8 mouse cellular contexts compared by ENCODE assay signal in the genomic region with DNA sequence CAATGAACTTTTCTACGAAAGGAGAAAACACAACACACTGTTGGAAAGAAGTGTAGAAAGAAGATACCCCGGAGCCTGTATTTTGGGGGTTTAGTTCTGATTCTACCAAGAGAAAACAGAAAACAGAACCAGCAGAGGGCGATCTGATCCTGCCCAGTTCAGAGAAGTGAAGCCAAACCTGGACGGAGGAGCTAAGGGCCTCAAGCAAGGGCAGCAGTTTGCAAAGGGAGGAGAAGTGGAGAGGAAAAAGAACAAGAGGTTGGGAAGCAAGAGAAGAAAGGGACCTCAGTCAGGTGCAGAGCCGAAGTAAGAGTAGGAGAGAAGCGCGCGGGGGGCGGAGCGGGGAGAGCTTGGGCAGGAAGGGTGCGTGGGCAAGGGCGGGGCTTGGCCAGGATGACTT. TPM values are rescaled to one million over a fixed set of nuclear protein-coding genes. Genes with fewer than 3 reads are reported as not detected.
DNase-seq lines count a peak whose midpoint lies in the region; ATAC-seq and TF ChIP-seq lines count a peak whose summit lies in the region.

No protein-coding gene starts in this region.

- TF ChIP-seq EP300 in heart, adult 2 months (IDR thresholded peaks at IDR 0.05; ENCODE audit: insufficient read depth, low read depth, low read length): no peak

- DNase-seq in heart, adult 2 months: no peak
- no peak for DNase-seq in heart, postnatal 25 days (ENCODE audit: low spot score)
- peak; percentile 41 to 62 for DNase-seq in CD8-positive naive resting alpha-beta T cell, adult 2 months (ENCODE audit: low read depth in 2 of 2, low spot score in 2 of 2)
- peak; percentile 60 for DNase-seq in embryo, embryonic 10 days (ENCODE audit: low spot score)
- peak; percentile 40 for DNase-seq in limb, embryonic 14.5 days (ENCODE audit: low spot score)

- ATAC-seq in hindbrain, embryonic 12.5 days (ENCODE audit: low FRiP score): no peak
- ATAC-seq in limb, embryonic 14.5 days (ENCODE audit: low FRiP score, low read depth): no peak
- ATAC-seq in neural tube, embryonic 14.5 days (ENCODE audit: low read depth): no peak
- no peak for ATAC-seq in erythroid progenitor cell, adult 5-6 weeks (replicated peaks; ENCODE audit: low FRiP score, poor library complexity, severe bottlenecking)

- 20% methylated on average over 12 of the region's 12 CpGs for WGBS in heart, adult 2 months
- 41% methylated on average over 12 of the region's 12 CpGs for WGBS in hindbrain, embryonic 12.5 days
- 36% methylated on average over 12 of the region's 12 CpGs for WGBS in limb, embryonic 14.5 days
- WGBS in neural tube, embryonic 14.5 days: 37% methylated on average over 12 of the region's 12 CpGs

- no peaks in the 10 kb centered on the region for H3K79me2 ChIP-seq in heart, adult 2 months (replicated peaks; ENCODE audit: control insufficient read depth, insufficient read depth, low read length)

- H3K27ac ChIP-seq in heart, adult 2 months: no peak overlapping the region
- no peak overlapping the region for H3K27ac ChIP-seq in hindbrain, embryonic 12.5 days
- H3K27ac ChIP-seq in limb, embryonic 14.5 days (replicated peaks; ENCODE audit: low read depth, low read length): no peak overlapping the region
- H3K27ac ChIP-seq in neural tube, embryonic 14.5 days (ENCODE audit: low read depth, low read length): no peak overlapping the region

- TF ChIP-seq CTCF in heart, adult 2 months (IDR thresholded peaks at IDR 0.05): peak; percentile 64

- H3K4me2 ChIP-seq in hindbrain, embryonic 12.5 days (replicated peaks): peak overlapping the region; percentile 35
- H3K4me2 ChIP-seq in limb, embryonic 14.5 days (replicated peaks; ENCODE audit: low read depth, low read length, severe bottlenecking): peak overlapping the region; percentile 39
- 0 out of 2 replicates have a peak overlapping the region, but pooled peaks have one; percentile 11 for H3K4me2 ChIP-seq in neural tube, embryonic 14.5 days (ENCODE audit: low read depth, low read length)

- H3K27me3 ChIP-seq in heart, adult 2 months (ENCODE audit: control insufficient read depth, insufficient read depth, low read length): no peaks in the 10 kb centered on the region
- no peaks in the 10 kb centered on the region for H3K27me3 ChIP-seq in hindbrain, embryonic 12.5 days
- H3K27me3 ChIP-seq in limb, embryonic 14.5 days (ENCODE audit: control insufficient read depth, insufficient read depth, low read length): no peaks in the 10 kb centered on the region
- H3K27me3 ChIP-seq in neural tube, embryonic 14.5 days (ENCODE audit: control insufficient read depth, insufficient read depth, low read length): no peaks in the 10 kb centered on the region

- intact Hi-C loops in heart, adult 2 months (cut with DNase I): loop anchor here (5.0 kb wide), 1 partner anchor 145 kb away; a partner anchor contains a TSS
- intact Hi-C loops in heart, postnatal 25 days (cut with DNase I): loop anchor here (5.0 kb wide), 1 partner anchor 145 kb away; a partner anchor contains a TSS

- no peaks in the 10 kb centered on the region for H3K4me1 ChIP-seq in heart, adult 2 months (ENCODE audit: control insufficient read depth, insufficient read depth, low read length)
- H3K4me1 ChIP-seq in hindbrain, embryonic 12.5 days: no peaks in the 10 kb centered on the region
- H3K4me1 ChIP-seq in limb, embryonic 14.5 days (ENCODE audit: control insufficient read depth, insufficient read depth, low read length): peaks cover 2% of the 10 kb centered on the region; the same call in 1 of the 2 replicates
- H3K4me1 ChIP-seq in neural tube, embryonic 14.5 days (ENCODE audit: control insufficient read depth, insufficient read depth, low read length): no peaks in the 10 kb centered on the region

- no peaks in the 10 kb centered on the region for H3K36me3 ChIP-seq in heart, adult 2 months (ENCODE audit: control insufficient read depth, insufficient read depth, low read length)
- no peaks in the 10 kb centered on the region for H3K36me3 ChIP-seq in hindbrain, embryonic 12.5 days
- no peaks in the 10 kb centered on the region for H3K36me3 ChIP-seq in limb, embryonic 14.5 days (ENCODE audit: control insufficient read depth, insufficient read depth, low read length)
- no peaks in the 10 kb centered on the region for H3K36me3 ChIP-seq in neural tube, embryonic 14.5 days (ENCODE audit: control insufficient read depth, insufficient read depth, low read length)

- peak overlapping the region; percentile 27 for H3K4me3 ChIP-seq in heart, adult 2 months
- no peak overlapping the region for H3K4me3 ChIP-seq in hindbrain, embryonic 12.5 days
- peak overlapping the region; percentile 20 for H3K4me3 ChIP-seq in limb, embryonic 14.5 days (replicated peaks; ENCODE audit: low read length)
- H3K4me3 ChIP-seq in neural tube, embryonic 14.5 days (ENCODE audit: low read depth, low read length): no peak overlapping the region

- H3K9ac ChIP-seq in heart, adult 2 months (ENCODE audit: low read depth, low read length): 0 out of 2 replicates have a peak overlapping the region, but pooled peaks have one; percentile 8
- H3K9ac ChIP-seq in hindbrain, embryonic 12.5 days: no peak overlapping the region
- 0 out of 2 replicates have a peak overlapping the region, but pooled peaks have one; percentile 7 for H3K9ac ChIP-seq in limb, embryonic 14.5 days (ENCODE audit: low read depth, low read length, severe bottlenecking)
- no peak overlapping the region for H3K9ac ChIP-seq in neural tube, embryonic 14.5 days (replicated peaks; ENCODE audit: low read depth, low read length)

- TF ChIP-seq POLR2A in heart, adult 2 months (IDR thresholded peaks at IDR 0.05; ENCODE audit: insufficient read depth, low read depth, low read length): no peak
- TF ChIP-seq POLR2A in limb, embryonic 14.5 days (IDR thresholded peaks at IDR 0.05; ENCODE audit: borderline replicate concordance, extremely low read depth, insufficient read depth, insufficient read length): no peak

- H3K9me3 ChIP-seq in hindbrain, embryonic 12.5 days (replicated peaks): no peaks in the 10 kb centered on the region
- no peaks in the 10 kb centered on the region for H3K9me3 ChIP-seq in limb, embryonic 14.5 days (ENCODE audit: control insufficient read depth, low read length)
- H3K9me3 ChIP-seq in neural tube, embryonic 14.5 days (ENCODE audit: control insufficient read depth, low read length): no peaks in the 10 kb centered on the region

RNA-seq across cellular contexts. Expression of a gene that starts 51.5 kb away (rescaled TPM):
- total RNA-seq in heart, adult 2 months (2021): 1 to 10 TPM; 1.2 TPM
- 1.1 and 1.2 TPM in 2 replicates for polyA plus RNA-seq in heart, adult 2 months (2012; rRNA removed)
- 1 to 10 TPM; 1.2 to 2.2 TPM for total RNA-seq in heart, postnatal 25 days (2021)
- 12.5 and 13.5 TPM in 2 replicates for polyA plus RNA-seq in hindbrain, embryonic 12.5 days (2016; fragmentation: Nextera tagmentation; extraction: Ambion mirVana)
- polyA plus RNA-seq in limb, embryonic 14.5 days (2012; rRNA removed): 8.6 and 9.1 TPM in 2 replicates
- 8.5 and 8.9 TPM in 2 replicates for polyA plus RNA-seq in limb, embryonic 14.5 days (2014; fragmentation: Nextera tagmentation; extraction: Ambion mirVana)
- 18.4 and 28.6 TPM in 2 replicates for polyA plus RNA-seq in neural tube, embryonic 14.5 days (2014; fragmentation: Nextera tagmentation; extraction: Ambion mirVana)
- total RNA-seq in erythroid progenitor cell, adult 5-6 weeks (2015; ENCODE audit: low replicate concordance): not detected in 2 replicates
- not detected in 2 replicates for total RNA-seq in erythroid progenitor cell, adult 5-6 weeks (2017; ENCODE audit: low replicate concordance)

RNA-seq across cellular contexts. Expression of a gene that starts 57.0 kb away (rescaled TPM):
- total RNA-seq in heart, adult 2 months (2021): 100 to 1,000 TPM; 667 to 776 TPM
- polyA plus RNA-seq in heart, adult 2 months (2012; rRNA removed): 522 and 660 TPM in 2 replicates
- 100 to 1,000 TPM; 774 to 795 TPM for total RNA-seq in heart, postnatal 25 days (2021)
- polyA plus RNA-seq in hindbrain, embryonic 12.5 days (2016; fragmentation: Nextera tagmentation; extraction: Ambion mirVana): 159 and 171 TPM in 2 replicates
- 84.8 and 87.7 TPM in 2 replicates for polyA plus RNA-seq in limb, embryonic 14.5 days (2012; rRNA removed)
- polyA plus RNA-seq in limb, embryonic 14.5 days (2014; fragmentation: Nextera tagmentation; extraction: Ambion mirVana): 177 and 186 TPM in 2 replicates
- 193 and 203 TPM in 2 replicates for polyA plus RNA-seq in neural tube, embryonic 14.5 days (2014; fragmentation: Nextera tagmentation; extraction: Ambion mirVana)
- total RNA-seq in erythroid progenitor cell, adult 5-6 weeks (2015; ENCODE audit: low replicate concordance): 16.9 and 49.9 TPM in 2 replicates
- total RNA-seq in erythroid progenitor cell, adult 5-6 weeks (2017; ENCODE audit: low replicate concordance): 25.2 and 55.3 TPM in 2 replicates

Comparison
In these comparisons a context has a peak if more than half of its experiments do, and no peak if none do; other contexts are left out.
1. DNase-seq: peak in CD8-positive naive resting alpha-beta T cell, adult 2 months (2 of 2), embryo, embryonic 10 days (single experiment) and limb, embryonic 14.5 days (single experiment); none in heart, adult 2 months (0 of 2) and heart, postnatal 25 days (single experiment).
2. H3K4me3 ChIP-seq: peak in heart, adult 2 months (single experiment) and limb, embryonic 14.5 days (single experiment); none in hindbrain, embryonic 12.5 days (single experiment) and neural tube, embryonic 14.5 days (single experiment).
3. H3K9ac ChIP-seq: peak in heart, adult 2 months (single experiment) and limb, embryonic 14.5 days (single experiment); none in hindbrain, embryonic 12.5 days (single experiment) and neural tube, embryonic 14.5 days (single experiment).
4. Peak in every context shown above with its lines, with median percentiles within 50 percentile points of each other: H3K4me2 ChIP-seq.